Mouse (Mus musculus): ENCODE measurements around the gene Zfp873.
"Not testable (repeated sequence)": the region's sequence is repeated elsewhere in the genome, so short reads cannot be mapped to it uniquely, and the experiment has no call there.

Gene Zfp873

DNA sequence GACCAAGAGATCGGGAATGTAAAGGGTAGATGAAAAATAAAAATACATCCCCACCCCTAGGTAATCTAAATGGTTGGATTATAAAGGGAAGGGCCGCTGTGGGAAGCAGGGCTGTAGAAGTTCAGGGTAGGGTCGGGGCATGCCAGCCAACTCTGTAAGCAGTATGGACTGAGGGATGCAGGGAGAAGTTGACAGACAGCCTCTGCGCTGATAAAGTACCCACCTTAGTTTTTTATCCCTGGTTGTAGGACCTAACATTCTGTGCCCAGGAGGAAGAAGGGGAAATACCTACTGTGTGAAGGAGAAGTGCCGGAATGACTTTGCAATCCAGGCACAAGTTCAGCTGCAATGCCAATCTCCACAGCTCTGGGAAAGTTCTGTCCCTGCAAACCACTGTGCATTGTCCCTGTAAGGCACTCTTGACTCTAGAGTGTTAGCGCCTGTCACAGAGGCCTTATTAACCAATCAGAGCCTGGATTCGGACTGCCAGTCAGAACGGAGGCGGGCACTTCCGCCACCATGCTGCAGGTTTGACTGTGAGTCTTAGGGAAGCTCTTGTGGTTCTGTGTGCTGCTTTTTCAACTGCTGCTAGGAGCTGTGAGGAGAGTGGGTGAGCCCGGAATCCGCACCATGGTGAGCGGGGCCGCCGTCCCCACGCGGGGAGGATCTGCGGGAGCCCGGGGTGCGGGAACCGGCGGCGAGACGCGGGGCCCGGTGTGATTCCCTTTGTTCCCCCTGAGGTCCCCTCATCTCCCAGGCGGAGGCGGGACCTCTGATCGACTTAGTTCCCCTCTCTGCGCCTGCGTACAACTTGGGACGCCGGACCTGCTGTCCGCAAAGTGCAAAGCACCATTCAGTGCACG lies at the start of gene Zfp873:
Zfp873 (plus strand) TSS at position 527 of the 863 bp plus-strand sequence.
- ChIA-PET CTCF (interaction anchor here in 3 of 4 experiments (0.6 to 1.8 kb wide), 5 partner anchors 10 to 716 kb away, joined by 3 to 8 read pairs (median 4); no protein-coding TSS in a partner anchor), POLR2A (interaction anchor here (0.6 to 3.5 kb wide), 41 partner anchors 8 to 811 kb away, joined by 3 to 18 read pairs (median 4); partner anchors contain the start of genes AU041133 (in 3 of the 4), Zfp938 (in 2 of the 4), 1190007I07Rik (in 1 of the 4) and Gm10778 (in 1 of the 4))

DNA sequence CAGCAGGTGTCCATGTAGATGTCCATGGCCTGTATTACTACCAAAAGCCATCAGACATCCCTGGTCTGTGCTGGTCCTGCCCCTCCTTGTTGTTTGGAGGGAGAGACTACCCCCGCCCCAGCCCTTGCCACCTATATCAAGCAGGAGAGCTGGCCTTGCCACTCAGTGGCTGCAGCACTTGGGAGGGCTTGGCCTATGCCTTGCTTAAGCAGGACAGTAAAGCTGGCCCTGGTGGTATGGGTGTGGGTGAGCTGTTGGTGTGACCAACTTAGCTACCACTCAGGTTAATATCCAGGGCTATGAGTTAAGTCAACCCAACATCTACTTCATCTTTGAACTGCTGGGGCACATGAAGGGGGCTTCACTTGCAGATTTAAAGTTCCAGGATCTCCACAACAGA lies 44.7 kb upstream of the Zfp873 start:
- CTCF ChIA-PET, POLR2A ChIA-PET: not testable (repeated sequence)

DNA sequence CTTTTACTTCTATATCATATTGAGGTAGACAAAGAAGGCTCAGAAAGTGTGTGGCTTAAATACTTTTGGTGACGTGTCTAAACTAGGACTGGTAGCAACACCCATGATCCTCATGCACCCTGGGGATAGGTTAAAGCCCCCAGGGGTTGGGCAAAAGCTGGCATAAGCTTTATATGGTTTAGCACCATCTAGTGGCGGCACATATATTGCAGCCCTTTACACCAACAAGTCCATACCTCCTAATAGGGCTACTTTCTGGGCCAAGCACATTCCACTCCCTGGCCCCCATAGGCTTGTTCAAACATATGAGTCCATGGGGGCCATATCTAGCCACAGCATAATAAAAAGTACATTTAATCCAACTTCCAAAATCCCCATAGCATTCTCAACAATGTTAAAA lies 43.1 kb upstream of the Zfp873 start:
- ChIA-PET CTCF (interaction anchor here in 3 of 4 experiments (0.6 to 1.0 kb wide), 6 partner anchors 15 to 454 kb away, joined by 3 to 4 read pairs (median 3); no protein-coding TSS in a partner anchor), POLR2A (interaction anchor here in 1 of 4 experiments (1.0 kb wide), 1 partner anchor 43 kb away, joined by 4 read pairs; the partner anchor contains the start of gene Zfp873)

DNA sequence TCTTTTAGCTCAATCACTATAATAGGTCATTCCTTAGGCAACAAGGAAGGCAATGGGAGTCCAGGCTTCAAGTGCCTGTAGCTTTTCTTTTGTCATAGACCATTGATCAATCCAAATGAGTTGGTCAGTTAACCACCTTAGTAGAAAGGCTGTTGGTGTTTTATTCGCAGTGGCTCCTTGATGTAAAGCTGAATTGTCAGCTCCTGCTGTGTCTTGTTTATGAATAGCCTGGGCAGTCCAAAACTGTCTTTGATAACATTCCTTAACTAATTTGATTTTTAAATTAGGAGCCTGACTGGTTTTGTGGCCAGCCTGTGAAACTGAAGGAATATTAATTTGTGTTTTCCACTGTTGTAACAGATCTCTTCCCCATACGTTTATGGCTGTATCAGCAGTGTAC lies 5.7 kb upstream of the Zfp873 start:
- ChIA-PET CTCF (interaction anchor here in 1 of 4 experiments (1.0 kb wide), 1 partner anchor 38 kb away, joined by 3 read pairs; no protein-coding TSS in a partner anchor), POLR2A (interaction anchor here in 1 of 4 experiments (0.8 to 1.2 kb wide), 2 partner anchors 86 to 151 kb away, joined by 3 read pairs; no protein-coding TSS in a partner anchor)

DNA sequence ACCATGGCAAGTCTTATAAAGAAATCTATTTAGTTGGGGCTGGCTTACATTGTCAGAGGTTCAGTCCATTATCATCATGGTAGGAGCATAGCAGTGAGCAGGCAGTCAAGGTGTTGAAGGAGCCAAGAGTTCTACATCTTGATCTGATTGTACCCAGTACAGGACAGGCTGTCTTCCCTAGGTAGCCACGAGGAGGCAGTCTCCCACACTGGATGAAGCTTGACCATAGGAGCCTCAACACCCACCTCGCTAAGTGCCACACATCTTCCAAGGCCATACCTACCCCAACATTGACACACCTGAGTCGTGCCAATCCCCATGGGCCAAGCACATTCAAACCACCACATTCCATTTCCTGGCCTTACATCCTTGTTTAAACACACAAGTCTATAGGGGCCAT lies 1.3 kb upstream of the Zfp873 start:
- CTCF ChIA-PET: interaction anchor here in 3 of 4 experiments (0.5 to 1.5 kb wide), 4 partner anchors 124 to 1990 kb away, joined by 3 to 4 read pairs (median 3); no protein-coding TSS in a partner anchor
- POLR2A ChIA-PET: interaction anchor here in 3 of 4 experiments (1.2 to 3.5 kb wide), 8 partner anchors 9 to 718 kb away, joined by 3 to 18 read pairs (median 10); partner anchors contain the start of genes AU041133 (in 2 of the 3), Gm4924 (in 1 of the 3) and Nfyb (in 1 of the 3)

DNA sequence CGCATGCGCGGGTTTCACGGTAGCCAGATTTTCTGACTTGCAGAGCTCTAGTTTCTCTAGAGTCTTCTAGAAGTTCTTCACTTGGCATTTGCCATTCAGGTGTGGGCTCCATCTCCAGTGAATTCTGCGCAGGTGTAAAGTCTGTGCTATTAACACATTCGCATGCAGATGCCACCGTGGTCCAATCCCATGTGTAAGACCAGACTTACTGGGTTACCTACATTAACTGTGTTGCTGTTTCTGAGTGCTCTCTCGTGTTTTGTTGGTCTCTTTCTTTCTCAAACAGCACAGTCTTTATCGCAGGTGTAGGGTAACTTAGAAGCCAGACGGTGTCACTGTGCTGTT lies 509 bp downstream of the Zfp873 start:
- POLR2A ChIA-PET: interaction anchor here in 3 of 4 experiments (0.6 to 3.5 kb wide), 38 partner anchors 9 to 810 kb away, joined by 3 to 18 read pairs (median 4); partner anchors contain the start of genes AU041133 (in 3 of the 3), Zfp938 (in 2 of the 3), 1190007I07Rik (in 1 of the 3) and Gm10778 (in 1 of the 3)

DNA sequence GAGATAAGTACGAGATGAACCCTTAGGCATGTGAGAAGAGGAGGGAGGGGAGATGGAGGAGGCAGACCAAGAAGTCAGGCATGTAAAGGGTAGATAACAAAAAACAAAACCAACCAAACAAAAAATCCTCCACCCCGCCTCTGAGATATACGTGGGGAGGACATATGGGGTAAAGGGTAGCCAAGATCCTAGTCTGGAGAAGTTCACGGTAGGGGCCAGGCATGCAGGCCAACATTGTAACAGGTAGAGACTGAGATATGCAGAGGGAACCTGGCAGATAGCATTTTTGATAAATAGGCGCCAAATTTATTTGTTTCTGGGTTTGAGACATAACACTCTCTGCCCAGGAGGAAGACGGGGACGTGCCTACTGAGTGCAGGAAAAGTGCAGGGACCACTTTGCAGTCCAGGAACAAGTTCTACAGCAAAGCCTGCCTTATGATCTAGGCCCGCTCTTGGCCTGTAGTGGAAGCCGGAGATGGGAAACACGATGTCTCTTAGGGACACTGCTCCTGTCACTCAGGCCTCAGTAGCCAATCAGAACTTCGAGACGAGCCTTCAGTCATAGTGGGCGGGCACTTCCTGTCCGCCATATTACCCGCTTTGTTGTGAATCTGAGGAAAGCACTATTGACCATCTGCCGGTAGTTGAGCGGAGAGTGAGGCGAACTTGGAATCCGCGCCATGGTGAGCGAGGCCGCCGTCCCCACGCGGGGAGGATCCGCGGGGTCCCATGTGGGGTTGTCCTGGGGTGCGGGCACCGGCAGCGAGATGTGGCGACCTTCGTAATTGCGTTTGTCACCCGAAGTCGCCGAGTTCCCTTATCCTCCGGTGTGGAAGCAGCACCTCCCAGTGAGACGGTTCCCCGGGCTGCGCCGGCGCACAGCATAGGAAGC lies 35.1 kb downstream of the Zfp873 start, which contains the start of gene BC024063:
BC024063 (plus strand) TSS at position 626 of the 894 bp plus-strand sequence.
- POLR2A ChIA-PET: interaction anchor here in 2 of 4 experiments (0.7 to 1.2 kb wide), 3 partner anchors 45 to 95 kb away, joined by 4 to 7 read pairs (median 5); partner anchors contain the start of gene AU041133 (in 1 of the 2)
- CTCF ChIA-PET: not testable (repeated sequence)

More for the DNA sequence above, 509 bp downstream of the Zfp873 start:
- CTCF ChIA-PET: interaction anchor here in 3 of 4 experiments (0.6 to 1.8 kb wide), 5 partner anchors 11 to 717 kb away, joined by 3 to 8 read pairs (median 4); no protein-coding TSS in a partner anchor

DNA sequence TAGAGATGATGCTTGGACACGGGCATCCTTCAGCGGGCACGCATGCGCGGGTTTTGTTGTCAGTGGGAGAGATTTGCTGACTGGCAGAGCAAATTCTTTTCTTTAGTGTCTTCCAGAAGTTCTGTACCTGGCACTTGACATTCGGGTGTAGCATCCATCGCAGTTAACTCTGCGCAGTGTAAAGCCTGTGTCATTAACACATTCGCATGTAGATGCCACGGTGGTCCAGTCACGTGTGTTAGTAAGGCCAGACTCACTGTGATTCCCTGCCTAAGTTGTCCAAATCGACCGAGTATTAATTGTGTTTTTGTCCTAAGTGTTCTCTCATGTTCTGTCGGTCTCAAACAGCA lies 35.7 kb downstream of the Zfp873 start:
- POLR2A ChIA-PET: interaction anchor here in 2 of 4 experiments (0.7 to 1.2 kb wide), 3 partner anchors 44 to 94 kb away, joined by 4 to 7 read pairs (median 5); partner anchors contain the start of gene AU041133 (in 1 of the 2)
- CTCF ChIA-PET: not testable (repeated sequence)

Measured in embryonic stem cell, embryonic (primary cell).